In the genomic region with DNA sequence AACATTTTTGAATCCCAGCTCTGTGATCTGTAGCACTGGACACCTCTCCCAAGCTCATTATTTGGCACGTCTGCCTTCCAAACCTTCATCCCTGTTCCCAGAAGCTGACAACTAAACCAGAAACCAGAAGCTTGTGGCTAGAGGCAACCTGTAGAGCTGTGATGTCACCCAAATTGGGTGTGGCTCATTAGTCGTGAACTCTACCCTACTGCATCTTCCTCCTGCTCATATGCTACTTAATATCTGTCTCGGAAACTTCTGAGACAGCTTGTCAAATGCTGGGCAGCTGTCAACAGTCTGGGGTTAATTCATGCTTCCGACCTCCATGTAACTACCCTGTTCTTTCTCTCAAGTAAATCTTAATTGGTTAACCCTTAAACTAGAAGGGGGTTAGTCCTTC, we compare ENCODE assay signal across 21 mouse cellular contexts. TPM values are rescaled to one million over a fixed set of nuclear protein-coding genes. Genes with fewer than 3 reads are reported as not detected.
DNase-seq lines count a peak whose midpoint lies in the region; ATAC-seq and TF ChIP-seq lines count a peak whose summit lies in the region.
"Had no signal": no experiment of that assay in that cellular context is flagged by ENCODE, and none has a peak within 500 bp of the region (broad histone marks: within the 10 kb centered on the region; RNA-seq: fewer than 3 reads in every experiment).

No protein-coding gene starts in this region.

- H3K36me3 ChIP-seq in stomach, postnatal 0 days (ENCODE audit: control insufficient read depth, insufficient read depth, low read length): no peaks in the 10 kb centered on the region
- H3K36me3 ChIP-seq: embryonic facial prominence, embryonic 15.5 days; forebrain, embryonic 12.5 days; heart, embryonic 12.5 days; hindbrain, embryonic 10.5 days had no signal

- no peak overlapping the region for H3K9ac ChIP-seq in stomach, postnatal 0 days (ENCODE audit: low read length)
- H3K9ac ChIP-seq: embryonic facial prominence, embryonic 15.5 days; forebrain, embryonic 12.5 days; heart, embryonic 12.5 days; hindbrain, embryonic 14.5 days had no signal

- no peak overlapping the region for H3K4me3 ChIP-seq in stomach, postnatal 0 days (ENCODE audit: low read depth, low read length)
- H3K4me3 ChIP-seq: embryonic facial prominence, embryonic 15.5 days; erythroblast, embryonic 14.5 days; forebrain, embryonic 12.5 days; heart, embryonic 12.5 days; hindbrain, embryonic 10.5 days had no signal

- no peak overlapping the region; the same call in 1 of the 2 replicates for H3K27ac ChIP-seq in stomach, postnatal 0 days (replicated peaks)
- H3K27ac ChIP-seq: embryonic facial prominence, embryonic 15.5 days; forebrain, embryonic 12.5 days; hindbrain, embryonic 14.5 days had no signal

- peak; percentile 30 for ATAC-seq in activated CD4-positive, CD25-positive, alpha-beta regulatory T cell, adult 4 months
- ATAC-seq in stomach, postnatal 0 days (ENCODE audit: low FRiP score, low TSS enrichment): peak; percentile 14
- ATAC-seq: forebrain, embryonic 16.5 days; Patski had no signal

- peak; percentile 46 for DNase-seq in CD4-positive helper T cell, adult 2 months (ENCODE audit: low read depth, low spot score)
- peak; percentile 50 for DNase-seq in naive thymus-derived CD4-positive, alpha-beta T cell, adult 2 months (ENCODE audit: low read depth)
- DNase-seq in stomach, postnatal 0 days (ENCODE audit: low spot score): peak; percentile 34
- no peak for DNase-seq in gastrocnemius, postnatal 10 days
- no peak for DNase-seq in cerebellum, postnatal 10 days
- DNase-seq in spleen, postnatal 4 days (ENCODE audit: low spot score in 2 of 2): no peak
- DNase-seq: adrenal gland, adult 2 months; adrenal gland, postnatal 25 days; cerebellum, adult 2 months; cerebellum, postnatal 36 days; gastrocnemius, postnatal 25 days had no signal

- H3K27me3 ChIP-seq in stomach, postnatal 0 days (ENCODE audit: control insufficient read depth, insufficient read depth, low read length): no peaks in the 10 kb centered on the region
- H3K27me3 ChIP-seq: CH12.LX; embryonic facial prominence, embryonic 15.5 days; heart, embryonic 12.5 days had no signal

- H3K4me1 ChIP-seq in stomach, postnatal 0 days (replicated peaks; ENCODE audit: control insufficient read depth, insufficient read depth): no peaks in the 10 kb centered on the region; the same call in 1 of the 2 replicates
- H3K4me1 ChIP-seq: embryonic facial prominence, embryonic 15.5 days had no signal

- no peak overlapping the region for H3K4me2 ChIP-seq in stomach, postnatal 0 days (replicated peaks; ENCODE audit: low read depth)
- H3K4me2 ChIP-seq: embryonic facial prominence, embryonic 15.5 days; forebrain, embryonic 12.5 days; heart, embryonic 12.5 days; hindbrain, embryonic 14.5 days had no signal

- H3K9me3 ChIP-seq in stomach, postnatal 0 days (ENCODE audit: control insufficient read depth, low read length): no peaks in the 10 kb centered on the region
- H3K9me3 ChIP-seq: embryonic facial prominence, embryonic 15.5 days; forebrain, embryonic 12.5 days; heart, embryonic 12.5 days; hindbrain, embryonic 10.5 days had no signal

- 43% methylated on average over 4 of the region's 4 CpGs for WGBS in stomach, postnatal 0 days

- TF ChIP-seq CTCF in stomach, postnatal 0 days (IDR thresholded peaks at IDR 0.05; ENCODE audit: low read depth): no peak

- TF ChIP-seq EP300 in stomach, postnatal 0 days (optimal IDR thresholded peaks at IDR 0.05): no peak

RNA-seq across cellular contexts. Expression of a gene that starts 32.8 kb away (rescaled TPM):
- polyA plus RNA-seq in activated CD4-positive, CD25-positive, alpha-beta regulatory T cell, adult 4 months (2017; shearing (Covaris generic)): 10 to 100 TPM; 26.9 to 40.4 TPM
- 5.1 and 5.4 TPM in 2 replicates for polyA plus RNA-seq in stomach, postnatal 0 days (2015; fragmentation: Nextera tagmentation; extraction: Ambion mirVana)
- total RNA-seq in gastrocnemius, postnatal 10 days (2021): 1 to 10 TPM; 3.3 to 3.8 TPM
- polyA plus RNA-seq: erythroblast, embryonic 14.5 days had no signal

Comparison
In these comparisons a context has a peak if more than half of its experiments do, and no peak if none do; other contexts are left out.
1. DNase-seq: peak in CD4-positive helper T cell, adult 2 months (single experiment), naive thymus-derived CD4-positive, alpha-beta T cell, adult 2 months (single experiment) and stomach, postnatal 0 days (single experiment); none in gastrocnemius, postnatal 10 days (single experiment), cerebellum, postnatal 10 days (0 of 2) and spleen, postnatal 4 days (0 of 2).